Mouse (Mus musculus) kidney, adult 8-10 months (tissue): ENCODE data around the gene Poc1b.

Experiments used
- DNase-seq, 2 experiments: peaks; one replicate each; pipeline ENCODE4 v3.0.0; 2022

Gene Poc1b

GRCm38 (mm10) chr10:99115471-99116236 is 8.8 kb downstream of the Poc1b start:
- no peak for DNase-seq

GRCm38 (mm10) chr10:99116237-99116632 is 9.4 kb downstream of the Poc1b start:
- DNase-seq, result no peak

- no peak for DNase-seq
These were observed 10.1 kb downstream of the Poc1b start for GRCm38 (mm10) chr10:99116650-99117615.

GRCm38 (mm10) chr10:99117876-99118275 is 11.0 kb downstream of the Poc1b start:
- no peak for DNase-seq

GRCm38 (mm10) chr10:99118697-99119096 is 11.9 kb downstream of the Poc1b start:
- no peak for DNase-seq

GRCm38 (mm10) chr10:99119471-99119870 is 12.6 kb downstream of the Poc1b start:
- DNase-seq, result no peak

GRCm38 (mm10) chr10:99126225-99126624 is 19.4 kb downstream of the Poc1b start, which contains the start of gene Phxr2:
Phxr2 (minus strand) TSS chr10:99126325.
- DNase-seq, result no peak

GRCm38 (mm10) chr10:99126954-99127353 is 20.1 kb downstream of the Poc1b start:
- DNase-seq, result no peak

GRCm38 (mm10) chr10:99127691-99128261 is 20.9 kb downstream of the Poc1b start:
- no peak for DNase-seq

GRCm38 (mm10) chr10:99130611-99131010 is 23.8 kb downstream of the Poc1b start:
- DNase-seq, result no peak

GRCm38 (mm10) chr10:99131298-99131697 is 24.5 kb downstream of the Poc1b start:
- DNase-seq, result no peak

- DNase-seq, result no peak
These were observed 25.4 kb downstream of the Poc1b start for GRCm38 (mm10) chr10:99132189-99132588.

GRCm38 (mm10) chr10:99132595-99133272 is 25.9 kb downstream of the Poc1b start:
- DNase-seq, result no peak

- DNase-seq, result no peak
These were observed 26.6 kb downstream of the Poc1b start for GRCm38 (mm10) chr10:99133321-99133875.

- no peak for DNase-seq
These were observed 29.5 kb downstream of the Poc1b start for GRCm38 (mm10) chr10:99136337-99136736.

- DNase-seq, result no peak
These were observed 38.8 kb downstream of the Poc1b start for GRCm38 (mm10) chr10:99145611-99146010.

GRCm38 (mm10) chr10:99146596-99146995 is 39.8 kb downstream of the Poc1b start:
- DNase-seq, result no peak

- no peak for DNase-seq
These were observed 43.2 kb downstream of the Poc1b start for GRCm38 (mm10) chr10:99150016-99150415.

- DNase-seq, result no peak
These were observed 44.7 kb downstream of the Poc1b start for GRCm38 (mm10) chr10:99151580-99151979.

- peak in 1 of 2 experiments; percentile 42 for DNase-seq
These were observed 45.2 kb downstream of the Poc1b start for GRCm38 (mm10) chr10:99152063-99152462.

- no peak for DNase-seq
These were observed 47.8 kb downstream of the Poc1b start for GRCm38 (mm10) chr10:99154635-99155034.

GRCm38 (mm10) chr10:99156808-99157207 is 50.0 kb downstream of the Poc1b start:
- no peak for DNase-seq
